Mouse (Mus musculus): ENCODE data around the gene Nrg3. TPM values are rescaled to one million over a fixed set of nuclear protein-coding genes. Genes with fewer than 3 reads are reported as not detected.

Nrg3 gene
- polyA plus RNA-seq, 1 experiment from 2014 or later: 5.5 TPM

Small RNA genes within 50 kb of the gene (microRNA-seq; reads per million reads assigned to microRNA genes)
- not detected for gene Gm27332

Data from neural tube, embryonic 12.5 days (tissue).